Mouse (Mus musculus): Measurements from ENCODE around the gene Lbhd2. TPM values are rescaled to one million over a fixed set of nuclear protein-coding genes. Genes with fewer than 3 reads are reported as not detected.

Lbhd2 gene
- total and polyA plus RNA-seq, 3 experiments: not detected

DNA sequence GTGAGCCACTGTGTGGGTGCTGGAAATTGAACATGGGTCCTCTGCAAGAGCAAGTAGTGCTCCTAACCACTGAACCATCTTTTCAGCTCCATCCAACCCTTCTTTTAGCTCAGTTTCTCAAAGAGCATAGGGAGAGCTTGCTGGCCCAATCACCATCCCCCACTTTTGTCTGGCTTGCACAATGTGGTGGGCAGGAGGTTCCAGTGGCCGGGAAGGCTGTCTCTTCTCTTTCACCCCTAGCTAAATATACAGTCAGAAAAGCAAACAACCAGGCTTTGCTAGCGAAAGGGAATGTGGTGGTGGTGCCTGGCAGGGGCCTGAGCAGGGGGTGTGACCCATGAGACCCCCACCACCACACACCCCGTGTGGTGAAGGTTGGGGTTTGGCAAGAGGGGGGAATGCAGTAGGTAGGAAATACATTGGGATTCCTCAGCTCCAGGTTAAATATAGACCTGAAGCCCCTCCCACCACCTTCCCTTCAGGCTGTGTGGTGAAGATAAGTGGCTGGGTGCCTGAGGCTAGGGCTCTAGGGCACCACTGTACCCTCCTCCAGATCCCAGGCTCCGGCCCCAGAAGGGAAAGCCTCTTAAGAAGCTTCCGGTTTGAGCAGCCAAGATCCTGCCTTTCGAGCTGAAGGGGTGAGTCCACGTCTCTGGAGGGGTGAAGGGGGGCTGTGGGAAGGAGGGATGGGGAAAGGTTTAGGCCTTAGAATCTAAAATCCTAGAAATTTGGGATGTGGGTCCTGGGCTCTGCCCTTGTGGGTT, 14.5 kb downstream of the Lbhd2 start:
- 34% methylated on average over 7 of the region's 7 CpGs for WGBS
- no peaks in the 10 kb centered on the region for H3K36me3 ChIP-seq (ENCODE audit: control insufficient read depth, insufficient read depth, low read length)
- H3K4me3 ChIP-seq: no peak overlapping the region
- TF ChIP-seq POLR2A (IDR thresholded peaks at IDR 0.05; ENCODE audit: insufficient read depth, low read depth, low read length) (no peak), CTCF (IDR thresholded peaks at IDR 0.05) (no peak), EP300 (IDR thresholded peaks at IDR 0.05; ENCODE audit: insufficient read depth, low read depth, low read length) (no peak)
- intact Hi-C loops (cut with DNase I): no loop called here
- DNase-seq: no peak
- H3K9ac ChIP-seq (ENCODE audit: low read depth, low read length): no peak overlapping the region
- H3K27me3 ChIP-seq (ENCODE audit: control insufficient read depth, insufficient read depth, low read length): no peaks in the 10 kb centered on the region
- peaks cover 5% of the 10 kb centered on the region for H3K4me1 ChIP-seq (ENCODE audit: control insufficient read depth, insufficient read depth, low read length)
- no peak overlapping the region for H3K27ac ChIP-seq
- H3K79me2 ChIP-seq (replicated peaks; ENCODE audit: control insufficient read depth, insufficient read depth, low read length): no peaks in the 10 kb centered on the region

GRCm38 (mm10) chr12:111422852-111423251, 16.2 kb downstream of the Lbhd2 start:
- intact Hi-C loops (cut with DNase I): no loop called here
- H3K4me1 ChIP-seq (ENCODE audit: control insufficient read depth, insufficient read depth, low read length): peaks cover 4% of the 10 kb centered on the region
- H3K27me3 ChIP-seq (ENCODE audit: control insufficient read depth, insufficient read depth, low read length): no peaks in the 10 kb centered on the region
- TF ChIP-seq POLR2A (IDR thresholded peaks at IDR 0.05; ENCODE audit: insufficient read depth, low read depth, low read length): no peak
- TF ChIP-seq EP300 (IDR thresholded peaks at IDR 0.05; ENCODE audit: insufficient read depth, low read depth, low read length): no peak
- no peak for TF ChIP-seq CTCF (IDR thresholded peaks at IDR 0.05)
- 80% methylated on average over 5 of the region's 5 CpGs for WGBS
- no peak overlapping the region for H3K27ac ChIP-seq
- H3K9ac ChIP-seq (ENCODE audit: low read depth, low read length): no peak overlapping the region
- H3K4me3 ChIP-seq: no peak overlapping the region
- no peak for DNase-seq
- H3K79me2 ChIP-seq (replicated peaks; ENCODE audit: control insufficient read depth, insufficient read depth, low read length): no peaks in the 10 kb centered on the region
- no peaks in the 10 kb centered on the region for H3K36me3 ChIP-seq (ENCODE audit: control insufficient read depth, insufficient read depth, low read length)

DNA sequence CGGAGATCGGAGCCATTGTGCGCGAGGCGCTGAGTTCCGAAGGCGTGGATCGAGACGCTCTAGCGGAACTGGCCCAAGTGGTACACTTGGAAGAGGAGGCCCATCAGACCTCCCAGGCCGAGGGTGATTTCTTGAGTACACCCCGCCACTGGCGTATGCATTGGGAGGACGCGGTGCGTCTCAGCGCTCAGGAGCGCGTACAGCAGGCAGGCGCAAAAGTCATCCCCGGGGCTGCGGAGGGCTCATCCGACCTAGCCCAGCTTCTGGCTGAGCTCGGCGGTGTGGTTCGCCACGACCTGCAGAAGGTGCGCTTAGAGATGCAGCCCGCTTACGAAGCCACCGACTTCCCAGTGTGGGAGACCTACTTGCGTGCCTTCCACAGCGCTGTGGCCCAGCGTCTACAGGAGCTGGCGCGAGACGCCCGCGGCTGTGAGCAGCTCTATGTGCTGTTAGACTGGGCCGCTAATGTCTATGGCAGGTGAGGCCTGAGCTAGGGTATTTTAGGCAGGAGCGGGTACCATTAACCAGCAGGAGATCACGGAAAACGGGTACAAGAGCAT, 17.0 kb downstream of the Lbhd2 start:
- no peak overlapping the region for H3K4me3 ChIP-seq
- intact Hi-C loops (cut with DNase I): no loop called here
- H3K9ac ChIP-seq (ENCODE audit: low read depth, low read length): no peak overlapping the region
- DNase-seq: no peak
- no peaks in the 10 kb centered on the region for H3K79me2 ChIP-seq (replicated peaks; ENCODE audit: control insufficient read depth, insufficient read depth, low read length)
- H3K27ac ChIP-seq: no peak overlapping the region
- 55% methylated on average over 43 of the region's 43 CpGs for WGBS
- TF ChIP-seq CTCF (IDR thresholded peaks at IDR 0.05) (no peak), EP300 (IDR thresholded peaks at IDR 0.05; ENCODE audit: insufficient read depth, low read depth, low read length) (no peak), POLR2A (IDR thresholded peaks at IDR 0.05; ENCODE audit: insufficient read depth, low read depth, low read length) (no peak)
- peaks cover 3% of the 10 kb centered on the region; the same call in 1 of the 2 replicates for H3K4me1 ChIP-seq (ENCODE audit: control insufficient read depth, insufficient read depth, low read length)
- no peaks in the 10 kb centered on the region for H3K27me3 ChIP-seq (ENCODE audit: control insufficient read depth, insufficient read depth, low read length)
- H3K36me3 ChIP-seq (ENCODE audit: control insufficient read depth, insufficient read depth, low read length): no peaks in the 10 kb centered on the region

DNA sequence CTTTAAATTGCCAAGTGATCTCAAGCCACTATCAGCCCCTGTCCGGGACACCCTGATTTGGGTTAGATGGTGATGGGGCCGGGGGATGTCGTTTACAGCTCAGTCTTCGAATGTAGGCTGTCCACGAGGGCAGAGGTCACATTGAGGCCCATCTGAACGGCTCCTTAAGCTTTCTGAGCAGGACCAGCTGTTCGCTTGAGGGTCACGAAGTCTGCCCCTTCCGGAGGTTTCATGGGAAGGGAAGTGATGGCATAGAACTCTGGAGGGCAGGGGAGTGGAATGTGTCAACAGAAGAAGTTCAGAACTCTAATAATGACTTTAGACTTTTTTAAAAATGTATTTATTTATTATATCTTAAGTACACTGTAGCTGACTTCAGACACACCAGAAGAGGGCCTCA, 17.9 kb downstream of the Lbhd2 start:
- Histone ChIP-seq H3K9ac (ENCODE audit: low read depth, low read length) (no peak overlapping the region), H3K36me3 (ENCODE audit: control insufficient read depth, insufficient read depth, low read length) (no peaks in the 10 kb centered on the region), H3K4me3 (no peak overlapping the region), H3K27ac (no peak overlapping the region), H3K79me2 (replicated peaks; ENCODE audit: control insufficient read depth, insufficient read depth, low read length) (no peaks in the 10 kb centered on the region), H3K4me1 (ENCODE audit: control insufficient read depth, insufficient read depth, low read length) (peaks cover 3% of the 10 kb centered on the region; the same call in 1 of the 2 replicates), H3K27me3 (ENCODE audit: control insufficient read depth, insufficient read depth, low read length) (no peaks in the 10 kb centered on the region)
- WGBS: 64% methylated on average over 9 of the region's 9 CpGs
- TF ChIP-seq POLR2A (IDR thresholded peaks at IDR 0.05; ENCODE audit: insufficient read depth, low read depth, low read length) (no peak), EP300 (IDR thresholded peaks at IDR 0.05; ENCODE audit: insufficient read depth, low read depth, low read length) (no peak), CTCF (IDR thresholded peaks at IDR 0.05) (no peak)
- no peak for DNase-seq
- intact Hi-C loops (cut with DNase I): no loop called here

- H3K4me1 ChIP-seq (ENCODE audit: control insufficient read depth, insufficient read depth, low read length): peaks cover 7% of the 10 kb centered on the region
- no peak overlapping the region for H3K27ac ChIP-seq
- intact Hi-C loops (cut with DNase I): loop anchor here (1.0 kb wide), 2 partner anchors 44 to 80 kb away; no protein-coding TSS in a partner anchor
- WGBS: 3% methylated on average over 15 of the region's 15 CpGs
- peak; percentile 84 to 91 for DNase-seq
- H3K9ac ChIP-seq (ENCODE audit: low read depth, low read length): no peak overlapping the region
- no peak overlapping the region for H3K4me3 ChIP-seq
- H3K36me3 ChIP-seq (ENCODE audit: control insufficient read depth, insufficient read depth, low read length): no peaks in the 10 kb centered on the region
- H3K79me2 ChIP-seq (replicated peaks; ENCODE audit: control insufficient read depth, insufficient read depth, low read length): no peaks in the 10 kb centered on the region
- peak; percentile 81 for TF ChIP-seq EP300 (IDR thresholded peaks at IDR 0.05; ENCODE audit: insufficient read depth, low read depth, low read length)
- TF ChIP-seq POLR2A (IDR thresholded peaks at IDR 0.05; ENCODE audit: insufficient read depth, low read depth, low read length): no peak
- peak; percentile 87 for TF ChIP-seq CTCF (IDR thresholded peaks at IDR 0.05)
- H3K27me3 ChIP-seq (ENCODE audit: control insufficient read depth, insufficient read depth, low read length): no peaks in the 10 kb centered on the region
Measured at GRCm38 (mm10) chr12:111425258-111425657, 18.6 kb downstream of the Lbhd2 start.

Measured in heart, adult 2 months (tissue).